Mouse (Mus musculus): ENCODE measurements around the gene Urah.

DNA sequence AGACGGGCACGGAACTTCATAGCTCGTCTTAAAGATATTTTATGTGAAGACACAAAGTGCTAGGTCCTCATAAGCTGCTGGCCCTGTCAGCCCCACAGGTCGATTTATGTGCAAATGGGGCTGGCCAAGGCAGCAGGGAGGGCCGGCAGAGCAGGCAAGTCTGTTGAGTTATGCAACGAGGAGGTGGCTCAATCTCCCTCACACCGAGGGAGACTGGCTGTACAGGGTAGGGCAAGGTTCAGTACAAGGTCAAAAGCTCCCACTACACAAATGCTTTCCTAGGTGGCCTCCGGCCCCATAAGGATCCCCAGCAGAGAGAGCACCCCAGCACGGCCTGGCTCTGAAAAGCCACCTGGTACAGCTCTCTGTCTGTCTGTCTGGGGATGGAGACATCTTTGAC is 18.6 kb downstream of the Urah start:
- no peak for TF ChIP-seq MAX (IDR thresholded peaks at IDR 0.05; ENCODE audit: low read length)
- TF ChIP-seq UBTF (IDR thresholded peaks at IDR 0.05; ENCODE audit: low read depth, low read length), result no peak
- TF ChIP-seq ZMIZ1 (IDR thresholded peaks at IDR 0.05; ENCODE audit: low read depth, low read length), result no peak
- TF ChIP-seq PAX5 (IDR thresholded peaks at IDR 0.05; ENCODE audit: low read length), result no peak
- TF ChIP-seq POLR2A (IDR thresholded peaks at IDR 0.05; ENCODE audit: low read depth, low read length), result no peak
- no peak for TF ChIP-seq CTCF (conservative IDR thresholded peaks at IDR 0.05 in 1 of 2, IDR thresholded peaks at IDR 0.05 in 1 of 2; ENCODE audit: low read depth in 2 of 2, low read length in 2 of 2)
- TF ChIP-seq JUN (IDR thresholded peaks at IDR 0.05; ENCODE audit: insufficient read depth, low read depth, low read length), result no peak
- no peak for TF ChIP-seq IRF4 (IDR thresholded peaks at IDR 0.05; ENCODE audit: low read depth, low read length)
- TF ChIP-seq ZC3H11A (IDR thresholded peaks at IDR 0.05; ENCODE audit: low read depth, low read length), result no peak
- TF ChIP-seq TCF12 (IDR thresholded peaks at IDR 0.05; ENCODE audit: low read depth, low read length), result no peak
- TF ChIP-seq USF1 (IDR thresholded peaks at IDR 0.05; ENCODE audit: low read depth, low read length), result no peak
- no peak for TF ChIP-seq EP300 (IDR thresholded peaks at IDR 0.05; ENCODE audit: low read length)
- TF ChIP-seq MAFK (IDR thresholded peaks at IDR 0.05; ENCODE audit: insufficient replicate concordance, low read length), result no peak
